Mouse (Mus musculus) cortical plate, adult 2 months (tissue): Measurements from ENCODE around the gene Bmper.
A peak's percentile ranks its signal among the peaks of the same experiment; 100 is the strongest.

Experiments used
- CTCF ChIP-seq: fragments of 200-500 bp; IDR thresholded peaks from 2 replicates; pipeline ENCODE4 v1.5.1; 2011; ENCODE audit warnings: mild to moderate bottlenecking, control low read depth, low read length; ENCODE audit not compliant: insufficient read depth; ENCODE audit errors: extremely low read depth
- POLR2A ChIP-seq: fragments of 200-500 bp; IDR thresholded peaks from 2 replicates; pipeline ENCODE4 v1.6.1; 2011; ENCODE audit warnings: mild to moderate bottlenecking, low read length, control low read depth; ENCODE audit not compliant: insufficient read depth; ENCODE audit errors: extremely low read depth

DNA sequence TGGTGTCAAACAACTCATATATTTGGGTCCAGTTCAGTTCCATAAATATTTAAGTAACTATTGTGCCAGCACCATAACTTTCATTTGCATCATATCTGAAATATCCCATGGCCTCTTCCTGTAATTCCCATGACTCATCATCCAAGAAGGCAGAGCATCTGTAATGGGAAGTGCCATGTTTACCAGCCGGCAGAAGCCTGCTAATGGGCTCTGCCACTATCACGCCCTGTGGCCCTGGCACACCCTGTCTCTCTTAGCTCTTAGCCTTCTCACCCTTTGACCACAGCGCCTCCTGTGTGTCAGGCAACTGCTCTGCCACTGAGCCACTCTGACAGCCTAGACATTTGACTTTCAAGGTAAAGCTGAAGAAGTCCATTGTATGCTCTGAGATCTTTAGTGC is 3.1 kb upstream of the Bmper start:
- TF ChIP-seq CTCF, result peak; percentile 24
- TF ChIP-seq POLR2A, result no peak
